Mouse (Mus musculus) frontal cortex, postnatal 36 days (tissue): ENCODE results near the gene Acot7.

Experiments
- DNase-seq, 2 experiments: peaks; one replicate each; pipeline ENCODE4 v3.0.0; 2022; ENCODE audit warnings: low spot score in 2 of 2

Acot7 gene

DNA sequence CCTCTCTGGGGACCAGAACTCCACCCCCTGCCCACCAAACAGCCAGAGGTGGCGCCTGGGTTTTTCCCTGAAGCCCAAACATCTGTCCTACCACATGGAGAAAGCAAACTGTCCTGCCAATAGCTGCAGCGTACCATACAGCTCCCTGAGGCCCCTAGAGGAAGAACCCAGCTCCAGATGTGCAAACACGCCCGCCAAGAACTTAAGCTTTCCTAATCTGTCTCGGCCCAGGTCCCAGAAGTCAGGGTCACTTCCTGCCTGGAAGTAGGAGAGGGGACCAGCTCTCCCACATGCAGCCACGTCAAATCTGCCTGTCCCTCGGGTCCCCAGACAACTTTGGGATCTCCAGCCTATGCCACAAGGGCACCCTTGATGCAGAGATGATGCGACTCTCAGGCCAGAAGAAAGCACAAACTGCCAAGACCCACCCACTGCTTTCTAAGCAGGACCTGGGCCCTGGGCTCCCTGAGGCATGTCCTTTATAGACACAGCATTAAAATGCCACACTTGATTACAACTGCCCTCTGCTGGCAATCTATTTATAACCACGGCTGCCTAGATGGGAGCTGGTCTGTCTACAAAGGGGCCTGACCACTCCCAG, 94.6 kb downstream of the Acot7 start:
- DNase-seq = no peak

DNA sequence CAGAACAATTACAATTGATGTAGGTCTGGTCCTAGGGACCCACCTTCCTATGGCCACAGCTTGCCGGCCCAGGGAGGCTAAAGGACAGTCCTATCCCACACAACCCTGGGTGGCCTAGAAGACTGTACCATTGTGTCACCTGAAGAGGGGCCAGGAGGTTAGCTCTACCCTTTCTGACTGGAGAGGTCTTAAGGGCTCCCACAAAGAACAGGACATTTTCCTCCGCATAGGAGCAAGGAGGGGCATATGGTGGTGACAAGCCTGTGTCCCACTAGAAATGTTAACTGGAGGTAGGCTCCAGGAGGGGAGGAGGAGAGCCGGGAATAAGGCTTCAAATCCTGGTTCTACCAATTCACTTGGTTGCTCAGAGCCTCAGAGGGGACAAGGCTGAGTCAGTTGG, 95.3 kb downstream of the Acot7 start:
- DNase-seq = no peak

DNA sequence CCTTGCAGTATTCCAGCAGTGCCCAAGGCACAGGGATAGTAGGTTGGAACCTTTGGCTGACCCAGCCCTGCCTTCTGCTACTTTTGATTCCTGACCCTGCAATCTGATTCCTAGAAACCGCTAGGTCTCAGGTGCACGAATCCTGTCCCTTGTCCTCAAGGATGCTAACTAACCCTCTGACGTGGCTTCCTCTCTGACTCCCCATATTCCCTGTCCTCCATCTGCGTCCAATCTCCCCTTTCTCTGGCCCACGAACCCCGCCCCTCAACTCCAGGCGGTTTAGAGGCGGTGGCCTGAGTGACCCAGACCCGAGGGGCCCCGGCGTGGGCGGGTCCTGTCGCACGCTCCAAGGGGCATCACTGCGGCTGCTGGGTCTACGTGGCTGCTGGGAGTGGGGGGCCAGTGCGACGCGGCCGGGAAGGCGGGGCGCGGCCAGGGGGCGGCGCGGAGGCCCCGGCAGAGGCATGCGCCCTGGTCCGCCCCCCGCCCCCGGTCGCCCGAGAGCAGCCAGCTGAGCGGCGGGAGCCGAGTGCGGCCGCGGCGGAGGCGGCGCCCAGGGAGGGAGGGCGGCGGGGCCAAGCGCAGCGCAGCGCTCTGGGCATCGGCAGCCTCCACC, 95.8 kb downstream of the Acot7 start, which contains the start of gene Gpr153:
TSS of gene Gpr153 (plus strand) at position 612 of the 616 bp plus-strand sequence.
- DNase-seq = no peak

DNA sequence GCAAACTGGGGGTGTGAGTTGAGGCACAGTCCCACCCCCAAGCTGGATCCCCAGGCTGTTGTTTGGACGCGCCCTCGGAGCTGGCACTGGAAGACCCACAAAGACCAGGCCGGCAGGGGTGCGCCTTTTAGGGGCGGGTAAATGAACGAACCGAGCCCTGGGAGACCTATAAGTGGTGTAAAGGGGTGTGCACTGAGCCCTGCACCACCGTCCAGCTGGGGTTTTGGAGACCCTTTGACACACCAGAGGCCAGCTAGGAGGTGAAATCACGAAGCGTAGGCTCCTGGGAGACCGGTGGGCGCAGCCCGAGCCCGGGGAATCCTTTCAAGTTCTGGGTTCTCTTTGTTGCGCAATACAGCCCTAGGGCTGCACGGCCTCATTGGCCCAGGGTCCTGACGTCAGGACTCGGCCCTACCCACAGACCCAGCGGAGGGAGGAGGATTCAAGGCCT, 96.8 kb downstream of the Acot7 start:
- DNase-seq = no peak

DNA sequence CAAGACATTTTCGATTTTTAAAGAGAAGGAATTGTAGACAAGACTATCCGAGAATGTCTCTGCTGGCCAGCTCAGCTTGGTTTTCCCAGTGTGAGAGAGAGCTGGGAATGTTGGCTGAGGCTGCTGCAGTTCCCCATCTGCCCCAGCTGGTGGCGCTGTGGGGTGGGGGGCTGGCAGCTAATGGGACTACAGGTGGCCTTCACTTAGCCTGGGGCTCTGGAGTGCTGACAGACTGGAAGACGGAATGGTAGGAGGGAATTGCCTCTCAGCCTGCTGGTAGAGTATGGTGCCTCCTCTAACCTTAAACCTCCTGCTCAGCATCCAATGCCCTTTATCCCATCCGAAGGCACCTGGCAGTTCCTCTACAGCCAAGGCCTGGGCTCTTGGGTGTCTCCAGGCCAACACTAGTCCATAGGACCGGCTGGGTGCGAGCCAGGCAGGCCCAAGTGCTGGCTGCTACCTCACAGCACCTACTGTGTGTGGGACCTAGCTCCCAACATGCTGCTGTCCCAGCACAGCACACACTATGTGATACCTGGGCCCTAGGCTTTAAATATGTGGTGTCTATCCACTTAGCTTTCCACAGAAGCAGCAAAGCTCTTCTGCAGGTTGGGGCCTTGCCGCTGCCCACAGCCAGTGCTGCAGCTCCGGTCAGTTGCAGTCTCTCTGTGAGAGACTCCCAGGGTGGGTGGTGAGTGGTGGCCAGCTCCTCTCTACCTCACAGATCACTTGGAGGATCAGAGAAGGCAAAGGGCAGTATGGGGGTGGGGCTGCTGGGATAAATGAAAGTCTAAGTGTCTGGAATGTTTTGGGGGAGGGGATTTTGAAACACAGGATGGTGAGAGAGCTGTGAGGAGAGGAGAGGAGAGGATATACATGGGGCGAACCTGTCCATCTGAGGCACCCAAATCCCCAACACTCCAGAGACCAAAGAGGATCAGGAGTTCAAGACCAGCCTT, 98.7 kb downstream of the Acot7 start:
- no peak for DNase-seq

DNA sequence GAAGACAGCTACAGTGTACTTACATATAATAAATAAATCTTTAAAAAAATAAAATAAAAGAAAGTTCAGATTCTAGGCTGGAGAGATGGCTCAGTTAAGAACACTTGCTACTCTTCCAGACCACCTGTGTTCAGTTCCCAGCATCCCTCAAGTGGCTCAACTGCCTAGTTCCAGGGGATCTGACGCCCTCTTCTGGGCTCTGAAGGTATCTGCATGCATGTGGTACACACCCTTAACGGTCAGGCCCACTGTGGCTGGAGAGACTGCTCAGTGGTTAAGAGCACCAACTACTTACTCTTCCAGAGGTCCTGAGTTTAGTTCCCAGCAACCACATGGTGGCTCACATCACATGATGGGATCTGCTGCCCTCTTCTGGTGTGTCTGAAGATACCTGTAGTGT, 100.0 kb downstream of the Acot7 start:
- no peak for DNase-seq

DNA sequence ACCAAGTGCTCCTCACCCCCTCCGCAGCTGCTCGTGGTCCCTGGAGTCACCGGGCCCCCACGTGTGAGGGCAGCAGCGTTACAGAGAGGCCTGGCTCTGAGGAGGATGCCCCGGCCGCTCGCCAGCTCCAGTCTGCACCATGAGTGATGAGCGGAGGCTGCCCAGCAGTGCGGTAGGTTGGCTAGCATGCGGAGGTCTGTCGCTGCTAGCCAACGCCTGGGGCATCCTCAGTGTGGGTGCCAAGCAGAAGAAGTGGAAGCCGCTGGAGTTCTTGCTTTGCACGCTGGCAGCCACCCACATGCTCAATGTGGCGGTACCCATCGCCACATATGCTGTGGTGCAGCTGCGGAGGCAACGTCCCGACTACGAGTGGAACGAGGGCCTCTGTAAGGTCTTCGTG, 101.1 kb downstream of the Acot7 start:
- peak; percentile 54 to 66 for DNase-seq

DNA sequence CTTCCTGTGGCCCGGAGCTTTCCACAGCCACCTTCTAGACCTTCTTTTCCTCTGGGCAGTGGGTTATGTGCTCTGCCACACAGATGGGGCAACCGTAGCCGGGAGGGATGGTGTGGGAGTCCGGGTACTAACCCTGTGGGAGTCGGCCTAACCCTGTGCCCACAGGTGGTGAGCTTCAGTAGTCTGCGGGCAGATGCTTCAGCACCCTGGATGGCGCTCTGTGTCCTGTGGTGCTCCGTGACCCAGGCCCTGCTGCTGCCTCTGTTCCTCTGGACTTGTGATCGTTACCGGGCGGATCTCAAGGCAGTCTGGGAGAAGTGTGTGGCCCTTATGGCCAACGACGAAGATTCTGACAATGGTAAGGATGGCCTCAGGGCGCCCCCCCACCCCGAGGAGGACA, 103.7 kb downstream of the Acot7 start:
- DNase-seq = no peak

DNA sequence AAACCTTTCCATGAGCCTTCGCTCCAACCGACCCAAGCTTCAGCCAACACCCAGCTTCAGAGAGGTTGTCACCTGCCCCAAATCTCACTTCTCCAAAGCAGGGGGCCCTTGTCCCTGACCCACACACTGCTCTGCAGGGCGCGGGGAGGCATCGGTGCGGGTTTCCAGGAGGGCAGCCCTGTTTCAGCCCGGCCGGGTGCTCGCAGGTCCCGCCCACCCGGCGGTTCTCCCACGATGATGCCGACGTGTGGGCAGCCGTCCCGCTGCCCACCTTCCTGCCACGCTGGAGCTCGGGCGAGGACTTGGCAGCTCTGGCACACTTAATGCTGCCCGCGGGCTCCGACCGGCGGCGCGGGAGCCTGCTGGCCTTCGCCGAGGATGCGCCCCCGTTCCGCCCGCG, 104.8 kb downstream of the Acot7 start:
- no peak for DNase-seq

DNA sequence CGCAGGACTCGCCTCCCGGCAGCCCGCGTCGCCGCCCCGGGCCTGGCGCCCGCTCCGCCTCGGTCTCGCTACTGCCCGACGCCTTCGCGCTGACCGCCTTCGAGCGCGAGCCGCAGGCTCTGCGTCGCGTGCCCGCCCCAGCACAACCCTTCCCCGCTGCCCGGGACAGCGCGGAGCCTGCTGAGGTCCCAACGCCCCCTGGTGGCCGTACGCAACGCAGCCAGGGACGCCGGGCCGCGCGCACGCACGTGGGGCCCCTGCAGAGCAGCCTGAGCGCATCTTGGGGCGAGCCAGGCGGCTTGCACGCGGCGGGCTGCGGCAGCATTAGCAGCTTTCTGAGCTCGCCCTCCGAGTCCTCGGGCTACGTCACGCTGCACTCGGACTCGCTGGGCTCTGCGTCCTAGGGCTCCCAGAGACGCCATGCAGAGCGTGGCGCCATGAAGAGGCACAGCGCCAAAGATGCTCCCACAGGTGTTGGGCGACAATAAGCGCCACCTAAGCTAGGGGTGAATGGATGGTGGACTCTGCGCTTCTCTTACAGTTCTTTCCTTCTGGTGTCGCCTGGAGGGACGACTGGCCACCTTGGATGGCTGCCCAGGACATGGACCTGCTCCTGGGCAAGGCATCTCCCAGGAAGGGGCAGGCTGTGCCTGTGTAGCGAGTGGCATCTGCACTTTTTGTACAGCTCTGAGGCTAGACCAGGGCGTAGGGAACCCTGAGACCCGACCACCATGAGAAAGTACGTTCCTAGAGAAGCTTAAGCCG, 105.4 kb downstream of the Acot7 start:
- DNase-seq = peak; percentile 75 to 86

DNA sequence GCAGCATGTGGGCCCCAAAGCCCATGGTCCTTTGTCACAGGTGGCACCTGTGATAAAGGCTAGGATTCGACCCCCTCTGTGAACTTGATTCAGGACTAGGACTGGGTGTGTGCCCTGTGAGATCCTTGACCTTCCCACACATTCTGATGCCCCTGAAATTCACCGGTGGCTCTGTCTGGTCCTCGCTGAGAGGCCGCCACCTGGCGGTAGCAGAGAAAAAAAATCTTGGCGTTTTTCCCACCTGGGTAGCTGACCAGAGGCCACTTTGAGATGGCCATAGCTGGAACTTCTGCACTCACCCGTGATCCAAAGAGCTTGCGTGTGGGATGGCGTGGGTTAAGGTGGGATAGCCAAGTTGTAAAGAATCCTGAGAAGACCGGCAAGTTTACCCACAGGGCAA, 107.6 kb downstream of the Acot7 start:
- DNase-seq = peak in 1 of 2 experiments; percentile 62

DNA sequence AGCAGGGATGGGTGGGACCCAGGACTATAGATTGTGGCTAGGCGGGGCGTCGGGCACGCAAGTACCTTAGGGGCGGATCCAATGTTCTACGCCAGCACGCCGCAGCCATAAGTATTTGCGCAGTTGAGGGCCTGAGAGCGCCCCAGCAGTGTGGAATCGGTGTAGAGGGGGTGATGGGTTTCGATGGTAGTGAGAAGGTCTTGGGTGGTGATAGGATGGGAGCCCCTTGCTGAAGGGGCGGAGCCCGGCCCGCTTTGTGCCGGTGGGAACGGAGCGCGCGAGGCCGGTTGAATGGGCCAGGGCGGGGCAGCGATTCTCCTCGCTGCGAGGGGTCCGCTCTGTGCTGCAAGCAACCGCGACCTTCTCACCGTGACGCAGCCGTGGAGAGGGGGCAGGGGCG, 108.2 kb downstream of the Acot7 start:
- no peak for DNase-seq

DNA sequence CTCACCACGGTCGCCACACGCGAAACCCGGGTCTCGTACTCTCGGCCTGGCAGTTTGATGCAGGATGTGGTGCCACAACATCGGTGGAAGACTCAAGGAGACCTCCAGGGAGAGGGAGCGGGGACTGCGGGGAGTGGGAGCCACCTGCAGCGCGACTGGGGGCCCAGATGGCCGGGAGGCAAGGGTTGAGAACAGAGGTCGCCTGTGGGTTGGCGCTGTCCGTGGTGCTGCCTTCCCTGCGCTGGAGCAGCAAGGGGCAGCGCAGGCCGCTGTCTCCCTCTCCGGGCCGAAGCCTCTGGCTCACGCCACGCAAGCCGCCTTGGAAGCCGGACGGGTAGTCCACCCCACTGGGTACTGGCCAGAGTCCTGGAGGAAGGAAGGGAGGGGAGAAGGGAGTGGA, 109.0 kb downstream of the Acot7 start:
- DNase-seq = no peak

DNA sequence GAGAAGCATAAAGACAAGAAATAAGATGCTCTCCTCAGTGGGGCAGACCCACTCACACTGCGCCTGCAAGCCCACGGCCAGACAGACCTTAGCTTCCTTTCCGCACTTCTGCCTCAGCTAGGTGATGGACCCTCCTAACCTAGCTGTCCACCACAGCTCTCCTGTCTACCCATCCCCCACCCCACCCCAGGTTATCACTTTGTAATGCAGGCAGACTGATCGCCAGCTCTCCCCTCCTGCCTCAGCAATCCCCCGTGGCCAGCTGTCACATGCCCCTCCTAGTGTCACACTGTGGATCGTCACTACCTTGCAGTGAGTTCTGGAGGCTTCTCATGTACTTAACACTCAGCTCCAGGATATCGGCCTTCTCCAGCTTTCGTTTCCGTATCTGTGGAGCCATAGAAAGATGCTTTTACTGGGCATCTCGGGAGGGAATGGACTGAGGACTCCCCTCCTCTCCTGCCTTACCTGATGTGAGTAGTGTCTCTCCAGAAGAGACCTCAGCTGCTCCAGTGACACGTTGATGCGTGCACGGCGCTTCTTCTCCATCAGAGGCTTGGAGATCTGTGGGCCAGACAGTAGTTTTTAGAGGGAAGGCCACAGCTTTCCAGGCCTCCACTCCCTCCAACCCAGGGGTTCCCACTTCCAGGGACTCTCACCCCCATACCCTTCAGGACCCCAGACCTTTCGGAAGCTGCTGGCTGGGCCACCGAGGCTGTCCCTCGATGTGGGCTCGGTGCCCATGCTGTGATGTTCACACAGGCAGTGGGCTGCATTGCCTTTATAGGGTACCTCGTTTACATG, 109.6 kb downstream of the Acot7 start:
- DNase-seq = no peak

DNA sequence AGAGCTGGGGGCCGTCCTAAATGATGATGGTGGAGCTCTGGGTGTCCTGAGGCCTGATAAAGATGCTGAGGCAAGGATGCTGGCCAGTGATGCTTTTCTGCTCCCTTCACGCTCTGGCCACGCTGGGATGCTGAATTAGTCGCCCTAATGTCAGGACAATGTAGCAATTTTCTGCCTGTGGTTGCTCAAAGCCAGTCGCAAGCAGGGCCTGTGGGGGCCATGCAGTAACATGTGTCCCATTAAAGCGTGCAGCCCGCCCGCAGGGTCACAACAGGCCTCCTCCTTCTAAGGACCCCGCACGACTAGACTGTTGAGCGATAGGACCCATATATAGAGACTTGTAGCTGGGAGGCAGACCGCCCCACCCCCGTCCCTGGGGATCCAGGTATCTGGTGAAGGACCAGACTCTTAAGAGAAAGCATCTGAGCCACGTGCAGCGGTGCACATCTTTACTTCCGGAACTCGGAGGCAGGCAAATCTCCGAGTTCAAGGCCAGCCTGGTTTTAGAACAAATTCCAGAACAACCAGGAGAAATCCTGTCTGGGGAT, 110.5 kb downstream of the Acot7 start:
- DNase-seq = no peak

DNA sequence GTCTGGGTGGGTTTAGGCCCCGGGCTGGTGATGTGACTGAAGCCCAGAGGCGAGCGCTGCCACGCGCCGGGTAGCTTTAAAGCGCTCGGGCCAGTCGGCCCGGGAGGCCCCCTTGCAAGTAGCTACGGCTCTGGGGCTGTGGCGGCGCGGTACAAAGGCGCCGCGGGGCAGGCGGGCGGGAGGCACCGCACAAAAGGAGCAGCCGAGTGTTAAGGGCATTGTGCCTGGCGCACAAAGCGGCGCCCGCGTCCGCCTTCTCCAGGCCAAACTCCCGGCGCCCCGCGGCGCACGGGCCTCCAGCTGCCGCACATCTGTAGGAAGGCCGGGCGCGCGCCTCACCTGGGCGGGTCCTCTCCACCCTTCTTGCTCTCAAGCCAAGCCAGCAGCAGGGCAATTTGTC, 112.5 kb downstream of the Acot7 start:
- no peak for DNase-seq

DNA sequence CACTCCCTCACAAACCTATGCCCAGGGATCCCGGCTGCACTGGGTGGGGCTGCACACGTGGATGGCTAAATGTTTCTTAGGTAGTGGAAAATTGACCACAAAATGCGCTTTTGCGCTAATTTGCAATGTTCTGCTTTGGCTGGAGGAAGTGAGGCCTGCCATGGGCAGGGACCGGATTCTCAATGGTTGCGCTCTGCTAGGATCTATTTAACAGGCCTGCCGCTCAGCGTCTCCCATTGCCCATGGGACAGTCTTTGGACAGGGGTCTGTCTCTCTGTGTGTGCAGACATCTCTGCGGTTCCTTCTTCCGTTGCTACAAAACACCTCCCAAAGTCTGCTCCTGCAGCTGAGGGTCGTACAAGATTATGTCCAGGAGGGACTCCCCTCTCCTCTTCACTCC, 113.1 kb downstream of the Acot7 start:
- no peak for DNase-seq

DNA sequence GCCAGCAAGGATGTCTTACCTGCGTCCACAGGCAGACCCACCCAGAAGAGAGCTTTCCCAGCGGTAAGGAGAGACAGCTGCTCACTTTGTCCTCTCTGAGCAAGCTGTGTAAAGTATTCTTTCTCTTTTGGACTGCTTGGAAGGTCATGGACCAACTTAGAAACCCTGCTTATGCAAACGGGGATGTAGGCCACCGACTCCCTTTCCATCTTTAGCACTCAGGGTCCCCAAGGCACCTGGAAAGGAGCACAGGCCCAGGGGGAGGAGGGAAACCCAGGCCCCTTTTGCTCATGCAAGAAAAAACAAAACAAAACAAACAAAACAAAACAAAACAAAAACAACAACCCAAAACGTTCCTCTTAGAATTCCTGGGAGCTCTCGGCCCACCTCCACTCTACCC, 113.6 kb downstream of the Acot7 start, which contains the start of gene Hes3:
TSS of gene Hes3 (minus strand) at position 101 of the 400 bp plus-strand sequence.
- no peak for DNase-seq

DNA sequence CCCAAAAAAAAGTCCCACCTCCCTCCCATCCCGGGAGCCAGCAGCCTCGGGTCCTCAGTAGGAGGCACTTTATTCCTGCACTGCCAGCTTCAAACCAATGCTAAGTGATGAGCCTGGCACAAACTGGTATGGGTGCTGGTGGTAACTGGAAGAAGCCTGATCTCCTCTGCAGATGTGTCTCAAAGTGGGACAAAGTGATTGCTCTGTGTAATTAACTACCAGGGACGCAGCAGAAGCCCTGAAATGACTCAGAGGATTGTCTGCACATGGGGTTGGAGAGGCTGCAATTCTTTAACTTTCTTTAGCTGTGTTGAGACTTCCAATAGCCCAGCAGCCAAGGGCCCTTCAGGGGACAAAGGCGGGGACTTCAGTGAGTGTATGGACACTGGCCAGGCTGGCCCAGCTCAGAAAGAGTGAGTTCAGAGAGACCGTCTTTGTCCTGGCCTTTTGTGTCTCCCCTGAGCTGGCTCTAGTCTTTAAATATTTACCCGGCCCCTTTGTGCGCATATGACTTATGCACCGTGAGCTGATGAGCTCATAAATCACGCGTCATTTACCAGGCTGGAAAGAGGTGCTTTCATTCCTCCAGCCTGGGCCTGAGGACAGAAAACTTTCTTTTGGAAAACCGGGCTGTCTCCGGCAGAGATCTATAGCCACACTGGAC, 114.3 kb downstream of the Acot7 start:
- no peak for DNase-seq
